Mouse (Mus musculus) thymus, postnatal 25 days (tissue): ENCODE measurements around the gene Ccser1.
"Not testable (repeated sequence)": the region's sequence is repeated elsewhere in the genome, so short reads cannot be mapped to it uniquely, and the experiment has no call there.

Source experiments
- DNase-seq: peaks from one replicate; pipeline ENCODE4 v3.0.0; 2022

Gene Ccser1

GRCm38 (mm10) chr6:61230058-61230718 is 50.1 kb downstream of the Ccser1 start:
- no peak for DNase-seq

GRCm38 (mm10) chr6:61233060-61233459 is 52.9 kb downstream of the Ccser1 start:
- DNase-seq, result no peak

- DNase-seq, result no peak
Measured at GRCm38 (mm10) chr6:61233548-61234187, 53.5 kb downstream of the Ccser1 start.

GRCm38 (mm10) chr6:61240618-61241017 is 60.5 kb downstream of the Ccser1 start:
- DNase-seq, result no peak

GRCm38 (mm10) chr6:61242556-61242955 is 62.4 kb downstream of the Ccser1 start:
- no peak for DNase-seq

- DNase-seq, result no peak
Measured at GRCm38 (mm10) chr6:61246523-61246922, 66.4 kb downstream of the Ccser1 start.

- DNase-seq, result no peak
Measured at GRCm38 (mm10) chr6:61247842-61248472, 67.8 kb downstream of the Ccser1 start.

GRCm38 (mm10) chr6:61248700-61249099 is 68.6 kb downstream of the Ccser1 start:
- no peak for DNase-seq

- DNase-seq, result no peak
Measured at GRCm38 (mm10) chr6:61251232-61251631, 71.1 kb downstream of the Ccser1 start.

- no peak for DNase-seq
Measured at GRCm38 (mm10) chr6:61252912-61253311, 72.8 kb downstream of the Ccser1 start.

- not testable (repeated sequence) for DNase-seq
Measured at GRCm38 (mm10) chr6:61255874-61256273, 75.8 kb downstream of the Ccser1 start.

GRCm38 (mm10) chr6:61258847-61259634 is 78.9 kb downstream of the Ccser1 start:
- no peak for DNase-seq

GRCm38 (mm10) chr6:61261381-61261780 is 81.3 kb downstream of the Ccser1 start:
- no peak for DNase-seq

- peak; percentile 14 for DNase-seq
Measured at GRCm38 (mm10) chr6:61262448-61262847, 82.3 kb downstream of the Ccser1 start.

- DNase-seq, result no peak
Measured at GRCm38 (mm10) chr6:61263291-61263690, 83.2 kb downstream of the Ccser1 start.

GRCm38 (mm10) chr6:61271033-61271432 is 90.9 kb downstream of the Ccser1 start:
- no peak for DNase-seq

- DNase-seq, result no peak
Measured at GRCm38 (mm10) chr6:61273430-61273829, 93.3 kb downstream of the Ccser1 start.

GRCm38 (mm10) chr6:61279506-61279905 is 99.4 kb downstream of the Ccser1 start:
- no peak for DNase-seq

GRCm38 (mm10) chr6:61292927-61293326 is 112.8 kb downstream of the Ccser1 start:
- no peak for DNase-seq

- no peak for DNase-seq
Measured at GRCm38 (mm10) chr6:61295535-61295934, 115.4 kb downstream of the Ccser1 start.

- DNase-seq, result no peak
Measured at GRCm38 (mm10) chr6:61296188-61297037, 116.3 kb downstream of the Ccser1 start.

GRCm38 (mm10) chr6:61300441-61300840 is 120.3 kb downstream of the Ccser1 start:
- DNase-seq, result no peak
